Mouse (Mus musculus): ENCODE measurements around the gene Jmjd4. TPM values are rescaled to one million over a fixed set of nuclear protein-coding genes. Genes with fewer than 3 reads are reported as not detected.

Gene Jmjd4
- polyA plus RNA-seq (2014; fragmentation: Nextera tagmentation; extraction: Ambion mirVana), result 12.0 and 12.4 TPM in 2 replicates

DNA sequence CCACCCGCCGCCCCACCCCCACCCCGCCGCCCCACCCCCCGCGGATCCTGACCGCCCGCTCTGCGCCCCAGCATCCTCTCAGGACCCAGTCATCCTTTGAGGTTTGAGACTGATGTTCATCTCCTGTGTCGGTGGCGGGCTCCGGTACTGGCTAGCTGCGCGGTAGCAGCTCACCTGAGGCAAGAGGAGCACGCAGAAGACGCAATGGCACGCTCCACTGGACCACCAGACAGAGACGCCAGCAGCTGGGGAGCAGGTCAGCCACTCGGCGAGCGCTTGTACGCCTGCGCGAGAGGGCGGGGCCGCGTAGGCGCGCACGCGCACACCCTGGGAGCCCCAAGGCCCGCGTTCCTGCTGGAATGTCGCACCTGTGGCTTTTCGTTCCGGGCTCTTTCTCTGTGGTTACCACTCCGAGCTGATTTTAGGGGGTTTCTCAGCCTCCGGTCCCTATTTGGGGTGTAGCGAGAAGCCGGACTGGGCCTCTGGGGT, at the start of gene Jmjd4:
Gene Jmjd4, plus strand, starts transcription at position 305 of the 489 bp plus-strand sequence.
- H3K4me2 ChIP-seq (ENCODE audit: low read length), result peak within 1 kb of the TSS; percentile 93
- no peaks in the 10 kb centered on the region for H3K27me3 ChIP-seq (replicated peaks; ENCODE audit: control insufficient read depth, insufficient read depth, low read length)
- 0% methylated on average over 31 of the region's 40 CpGs for WGBS
- H3K4me3 ChIP-seq (ENCODE audit: low read depth, low read length), result peak within 1 kb of the TSS; percentile 82
- peak within 1 kb of the TSS; percentile 80 for H3K9ac ChIP-seq (ENCODE audit: low read length)
- H3K27ac ChIP-seq (ENCODE audit: low read depth, low read length), result peak within 1 kb of the TSS; percentile 75
- DNase-seq (ENCODE audit: low spot score) (peak; percentile 93), ATAC-seq (peak; percentile 97)
- peaks cover 15% of the 10 kb centered on the region for H3K4me1 ChIP-seq (ENCODE audit: control insufficient read depth, insufficient read depth, low read length)
- H3K9me3 ChIP-seq (replicated peaks; ENCODE audit: control insufficient read depth, low read length), result no peaks in the 10 kb centered on the region
- H3K36me3 ChIP-seq (ENCODE audit: control insufficient read depth, insufficient read depth, low read length), result peaks cover 20% of the 10 kb centered on the region

DNA sequence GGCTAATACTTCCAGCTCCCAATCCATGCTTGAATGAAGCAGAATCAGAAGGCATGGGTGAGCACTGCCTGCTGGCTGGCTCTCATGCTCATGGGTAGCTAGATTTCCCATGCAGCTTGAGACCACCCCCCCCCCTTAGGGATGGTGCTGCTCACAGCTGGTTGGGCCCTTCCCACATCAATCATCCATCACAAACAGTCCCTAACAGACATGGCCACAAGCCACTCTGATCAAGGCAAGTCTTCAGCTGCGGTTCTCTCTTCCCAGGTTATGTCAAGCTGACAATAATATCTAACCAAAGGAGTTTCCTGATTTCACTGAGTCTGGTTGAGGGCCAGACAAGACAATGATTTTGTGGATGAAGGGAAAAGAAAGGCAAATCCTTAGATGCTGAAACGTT, 49.0 kb upstream of the Jmjd4 start:
- no peaks in the 10 kb centered on the region for H3K27me3 ChIP-seq (replicated peaks; ENCODE audit: control insufficient read depth, insufficient read depth, low read length)
- peaks cover 13% of the 10 kb centered on the region for H3K36me3 ChIP-seq (ENCODE audit: control insufficient read depth, insufficient read depth, low read length)
- DNase-seq (ENCODE audit: low spot score) (no peak), ATAC-seq (no peak)
- 77% methylated on average over 2 of the region's 2 CpGs for WGBS
- H3K9me3 ChIP-seq (replicated peaks; ENCODE audit: control insufficient read depth, low read length), result no peaks in the 10 kb centered on the region
- H3K4me1 ChIP-seq (ENCODE audit: control insufficient read depth, insufficient read depth, low read length), result no peaks in the 10 kb centered on the region
- H3K9ac ChIP-seq (ENCODE audit: low read length), result no peak overlapping the region
- H3K4me3 ChIP-seq (ENCODE audit: low read depth, low read length), result no peak overlapping the region
- H3K27ac ChIP-seq (ENCODE audit: low read depth, low read length), result no peak overlapping the region
- no peak overlapping the region for H3K4me2 ChIP-seq (ENCODE audit: low read length)

- ATAC-seq (no peak), DNase-seq (ENCODE audit: low spot score) (no peak)
- H3K9me3 ChIP-seq (replicated peaks; ENCODE audit: control insufficient read depth, low read length), result no peaks in the 10 kb centered on the region
- H3K4me3 ChIP-seq (ENCODE audit: low read depth, low read length), result no peak overlapping the region
- no peaks in the 10 kb centered on the region for H3K27me3 ChIP-seq (replicated peaks; ENCODE audit: control insufficient read depth, insufficient read depth, low read length)
- no peak overlapping the region for H3K9ac ChIP-seq (ENCODE audit: low read length)
- peaks cover 46% of the 10 kb centered on the region for H3K36me3 ChIP-seq (ENCODE audit: control insufficient read depth, insufficient read depth, low read length)
- H3K4me1 ChIP-seq (ENCODE audit: control insufficient read depth, insufficient read depth, low read length), result no peaks in the 10 kb centered on the region
- WGBS, result 88% methylated on average over 1 of the region's 1 CpGs
- no peak overlapping the region for H3K27ac ChIP-seq (ENCODE audit: low read depth, low read length)
- no peak overlapping the region for H3K4me2 ChIP-seq (ENCODE audit: low read length)
Observed at GRCm38 (mm10) chr11:59405761-59406160, 44.1 kb upstream of the Jmjd4 start.

- no peak overlapping the region for H3K4me3 ChIP-seq (ENCODE audit: low read depth, low read length)
- H3K36me3 ChIP-seq (ENCODE audit: control insufficient read depth, insufficient read depth, low read length), result peaks cover 46% of the 10 kb centered on the region
- ATAC-seq (no peak), DNase-seq (ENCODE audit: low spot score) (no peak)
- no peak overlapping the region for H3K27ac ChIP-seq (ENCODE audit: low read depth, low read length)
- WGBS, result 87% methylated on average over 2 of the region's 2 CpGs
- no peak overlapping the region for H3K4me2 ChIP-seq (ENCODE audit: low read length)
- no peaks in the 10 kb centered on the region for H3K9me3 ChIP-seq (replicated peaks; ENCODE audit: control insufficient read depth, low read length)
- H3K4me1 ChIP-seq (ENCODE audit: control insufficient read depth, insufficient read depth, low read length), result no peaks in the 10 kb centered on the region
- no peak overlapping the region for H3K9ac ChIP-seq (ENCODE audit: low read length)
- H3K27me3 ChIP-seq (replicated peaks; ENCODE audit: control insufficient read depth, insufficient read depth, low read length), result no peaks in the 10 kb centered on the region
Observed at GRCm38 (mm10) chr11:59410851-59411250, 39.0 kb upstream of the Jmjd4 start.

DNA sequence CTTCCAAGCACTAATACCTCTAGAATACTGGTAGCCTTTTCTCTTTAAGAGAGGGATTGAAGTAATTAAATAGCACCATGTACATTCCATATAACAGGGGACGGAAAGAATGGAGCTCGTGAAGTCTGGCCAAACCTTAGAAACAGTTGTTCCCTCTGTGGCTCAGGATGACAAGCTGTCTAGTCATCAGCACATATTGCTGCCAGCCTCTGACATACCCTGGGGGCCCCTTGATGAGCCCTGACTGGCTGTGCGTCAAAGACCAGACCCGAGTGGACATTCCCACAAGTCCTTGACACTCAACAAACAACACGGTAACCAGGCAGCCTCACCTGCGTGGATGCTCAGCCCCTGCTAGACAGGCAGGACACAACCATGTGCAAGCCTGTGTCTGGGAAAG, 37.8 kb upstream of the Jmjd4 start:
- Histone ChIP-seq H3K36me3 (ENCODE audit: control insufficient read depth, insufficient read depth, low read length) (peaks cover 38% of the 10 kb centered on the region), H3K27me3 (replicated peaks; ENCODE audit: control insufficient read depth, insufficient read depth, low read length) (no peaks in the 10 kb centered on the region), H3K4me2 (ENCODE audit: low read length) (no peak overlapping the region), H3K9me3 (replicated peaks; ENCODE audit: control insufficient read depth, low read length) (no peaks in the 10 kb centered on the region), H3K9ac (ENCODE audit: low read length) (no peak overlapping the region), H3K27ac (ENCODE audit: low read depth, low read length) (no peak overlapping the region), H3K4me1 (ENCODE audit: control insufficient read depth, insufficient read depth, low read length) (no peaks in the 10 kb centered on the region), H3K4me3 (ENCODE audit: low read depth, low read length) (no peak overlapping the region)
- WGBS, result 47% methylated on average over 6 of the region's 6 CpGs
- DNase-seq (ENCODE audit: low spot score) (no peak), ATAC-seq (no peak)

DNA sequence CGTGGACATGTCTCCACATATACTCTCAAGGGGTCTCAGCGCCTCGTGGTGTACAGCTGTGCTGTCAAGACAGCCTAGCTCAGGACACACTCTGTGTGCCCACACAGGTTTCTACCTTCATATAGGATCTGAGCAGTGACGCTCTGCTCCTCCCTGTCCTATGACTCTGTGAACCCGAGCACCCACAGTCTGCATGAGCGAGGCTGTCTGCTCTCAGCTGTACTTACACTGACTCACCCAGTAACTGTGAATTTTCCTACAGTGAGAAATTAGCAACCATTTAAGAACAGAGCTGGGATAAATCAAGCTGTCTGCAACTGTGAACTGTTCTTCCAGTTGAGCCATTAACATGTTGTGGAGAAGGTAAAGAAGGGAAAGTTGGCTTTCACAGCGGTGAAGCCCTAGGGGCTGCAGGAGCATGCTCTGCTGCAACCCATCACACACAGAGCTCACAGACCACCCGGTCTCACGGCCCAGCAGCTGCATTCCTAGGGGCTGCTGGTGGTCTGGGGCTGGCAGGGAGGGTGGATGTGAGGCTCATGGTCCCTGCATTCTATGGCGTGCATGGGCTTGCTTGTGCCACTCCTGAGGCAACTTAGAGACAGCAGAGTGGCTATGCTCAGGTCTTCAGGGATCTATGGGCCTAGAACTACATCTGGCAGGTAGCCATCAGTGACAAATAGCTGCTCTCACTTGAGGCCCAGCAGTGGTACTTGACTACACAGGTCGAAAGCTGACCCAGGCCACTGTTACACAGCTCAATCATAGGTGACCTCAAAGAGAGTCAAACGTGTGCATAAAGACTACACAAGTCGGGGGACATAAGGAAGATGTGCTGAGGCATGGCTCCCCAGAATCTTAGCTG, 36.6 kb upstream of the Jmjd4 start:
- Histone ChIP-seq H3K27me3 (replicated peaks; ENCODE audit: control insufficient read depth, insufficient read depth, low read length) (no peaks in the 10 kb centered on the region), H3K9me3 (replicated peaks; ENCODE audit: control insufficient read depth, low read length) (no peaks in the 10 kb centered on the region), H3K27ac (ENCODE audit: low read depth, low read length) (no peak overlapping the region), H3K36me3 (ENCODE audit: control insufficient read depth, insufficient read depth, low read length) (peaks cover 38% of the 10 kb centered on the region), H3K9ac (ENCODE audit: low read length) (no peak overlapping the region), H3K4me3 (ENCODE audit: low read depth, low read length) (no peak overlapping the region), H3K4me1 (ENCODE audit: control insufficient read depth, insufficient read depth, low read length) (no peaks in the 10 kb centered on the region), H3K4me2 (ENCODE audit: low read length) (no peak overlapping the region)
- no peak for DNase-seq (ENCODE audit: low spot score)
- 85% methylated on average over 13 of the region's 13 CpGs for WGBS
- no peak for ATAC-seq

GRCm38 (mm10) chr11:59418708-59419107, 31.1 kb upstream of the Jmjd4 start:
- H3K4me1 ChIP-seq (ENCODE audit: control insufficient read depth, insufficient read depth, low read length), result no peaks in the 10 kb centered on the region
- WGBS, result 83% methylated on average over 5 of the region's 5 CpGs
- H3K9ac ChIP-seq (ENCODE audit: low read length), result no peak overlapping the region
- no peak overlapping the region for H3K4me3 ChIP-seq (ENCODE audit: low read depth, low read length)
- no peak for DNase-seq (ENCODE audit: low spot score)
- no peak overlapping the region for H3K4me2 ChIP-seq (ENCODE audit: low read length)
- H3K27ac ChIP-seq (ENCODE audit: low read depth, low read length), result no peak overlapping the region
- no peaks in the 10 kb centered on the region for H3K9me3 ChIP-seq (replicated peaks; ENCODE audit: control insufficient read depth, low read length)
- H3K27me3 ChIP-seq (replicated peaks; ENCODE audit: control insufficient read depth, insufficient read depth, low read length), result no peaks in the 10 kb centered on the region
- peaks cover 72% of the 10 kb centered on the region for H3K36me3 ChIP-seq (ENCODE audit: control insufficient read depth, insufficient read depth, low read length)
- ATAC-seq, result no peak

DNA sequence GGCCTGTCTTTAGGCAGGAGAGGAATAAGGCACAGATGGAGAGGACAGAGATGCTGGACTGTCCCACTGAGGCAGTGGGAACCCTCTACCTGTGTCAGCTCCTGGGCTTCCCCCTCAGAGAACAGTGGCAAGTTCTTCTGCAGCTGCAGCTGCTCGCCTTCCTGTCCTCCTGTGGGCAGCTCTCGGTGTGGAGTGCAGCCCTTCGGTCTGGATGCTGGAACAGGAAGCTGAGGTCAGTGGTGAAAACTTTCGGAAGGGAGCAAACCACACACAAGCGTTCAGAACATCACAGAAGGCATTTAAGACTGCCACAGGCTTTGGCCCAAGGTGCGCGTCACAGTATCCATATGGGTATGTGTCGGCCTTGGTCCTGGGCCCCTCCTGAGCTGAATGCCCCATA, 28.4 kb upstream of the Jmjd4 start:
- H3K4me2 ChIP-seq (ENCODE audit: low read length), result no peak overlapping the region
- no peak overlapping the region for H3K9ac ChIP-seq (ENCODE audit: low read length)
- DNase-seq (ENCODE audit: low spot score) (no peak), ATAC-seq (no peak)
- H3K4me1 ChIP-seq (ENCODE audit: control insufficient read depth, insufficient read depth, low read length), result no peaks in the 10 kb centered on the region
- H3K27me3 ChIP-seq (replicated peaks; ENCODE audit: control insufficient read depth, insufficient read depth, low read length), result no peaks in the 10 kb centered on the region
- H3K9me3 ChIP-seq (replicated peaks; ENCODE audit: control insufficient read depth, low read length), result no peaks in the 10 kb centered on the region
- H3K4me3 ChIP-seq (ENCODE audit: low read depth, low read length), result no peak overlapping the region
- H3K27ac ChIP-seq (ENCODE audit: low read depth, low read length), result no peak overlapping the region
- H3K36me3 ChIP-seq (ENCODE audit: control insufficient read depth, insufficient read depth, low read length), result peaks cover 86% of the 10 kb centered on the region
- 94% methylated on average over 8 of the region's 8 CpGs for WGBS

DNA sequence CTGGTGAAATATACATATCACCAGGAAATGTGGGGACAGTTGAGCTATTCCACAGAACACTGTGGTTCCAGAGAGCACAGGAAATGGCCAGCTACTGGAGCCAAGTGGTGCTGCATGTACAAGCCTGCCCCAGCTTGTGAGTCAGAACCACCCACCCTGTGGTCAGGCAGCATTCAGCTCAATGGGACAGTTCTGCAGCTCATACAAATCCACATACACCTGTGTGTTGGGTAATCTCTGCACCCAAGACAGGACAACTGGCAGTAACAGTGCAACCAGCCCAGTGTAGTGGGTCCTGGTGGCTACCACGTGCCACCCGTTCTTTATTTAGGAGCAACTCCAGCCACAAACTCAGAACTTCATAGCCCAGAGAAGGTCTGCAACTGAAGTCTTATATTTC, 27.9 kb upstream of the Jmjd4 start:
- 90% methylated on average over 2 of the region's 2 CpGs for WGBS
- no peak for ATAC-seq
- Histone ChIP-seq H3K36me3 (ENCODE audit: control insufficient read depth, insufficient read depth, low read length) (peaks cover 87% of the 10 kb centered on the region), H3K4me3 (ENCODE audit: low read depth, low read length) (no peak overlapping the region), H3K27ac (ENCODE audit: low read depth, low read length) (no peak overlapping the region), H3K9ac (ENCODE audit: low read length) (no peak overlapping the region), H3K4me2 (ENCODE audit: low read length) (no peak overlapping the region), H3K27me3 (replicated peaks; ENCODE audit: control insufficient read depth, insufficient read depth, low read length) (no peaks in the 10 kb centered on the region), H3K9me3 (replicated peaks; ENCODE audit: control insufficient read depth, low read length) (no peaks in the 10 kb centered on the region), H3K4me1 (ENCODE audit: control insufficient read depth, insufficient read depth, low read length) (no peaks in the 10 kb centered on the region)
- DNase-seq (ENCODE audit: low spot score), result no peak

Measured in forebrain, embryonic 14.5 days (tissue).